Mouse (Mus musculus) lung, embryonic 14.5 days (tissue): Measurements from ENCODE around the gene Robo3. TPM values are rescaled to one million over a fixed set of nuclear protein-coding genes. Genes with fewer than 3 reads are reported as not detected.

Experiments used
- ATAC-seq: fragments of 200-750 bp; cut with Nextera tagmentation; 2 replicates; pipeline ENCODE4 v1.8.0; 2017; ENCODE audit warnings: mild to moderate bottlenecking, moderate TSS enrichment, moderate library complexity; ENCODE audit not compliant: insufficient read depth
- DNase-seq: peaks from one replicate; pipeline ENCODE4 v3.0.0-alpha.2; 2015
- H3K27ac ChIP-seq: fragments of 300-500 bp; sonication (generic); 2 replicates; pipeline ENCODE4 v1.5.1; 2014; ENCODE audit warnings: low read depth, mild to moderate bottlenecking, moderate library complexity
- H3K27me3 ChIP-seq: fragments of 300-500 bp; sonication (generic); 2 replicates; pipeline ENCODE4 v1.6.1; 2014; ENCODE audit warnings: low read length, control low read depth; ENCODE audit not compliant: insufficient read depth
- H3K36me3 ChIP-seq: fragments of 300-500 bp; sonication (generic); 2 replicates; pipeline ENCODE4 v1.6.1; 2014; ENCODE audit warnings: control low read depth; ENCODE audit not compliant: insufficient read depth
- H3K4me1 ChIP-seq: fragments of 300-500 bp; sonication (generic); 2 replicates; pipeline ENCODE4 v1.6.1; 2014; ENCODE audit warnings: antibody characterized with exemption, control low read depth; ENCODE audit not compliant: insufficient read depth
- H3K4me2 ChIP-seq: fragments of 300-500 bp; sonication (generic); 2 replicates; pipeline ENCODE4 v1.6.1; 2014; ENCODE audit warnings: mild to moderate bottlenecking
- H3K4me3 ChIP-seq: fragments of 300-500 bp; sonication (generic); 2 replicates; pipeline ENCODE4 v1.5.1; 2014; ENCODE audit warnings: low read depth, low read length
- H3K9ac ChIP-seq: fragments of 300-500 bp; sonication (generic); 2 replicates; pipeline ENCODE4 v1.6.1; 2014
- H3K9me3 ChIP-seq: fragments of 300-500 bp; sonication (generic); 2 replicates; pipeline ENCODE4 v1.6.1; 2016; ENCODE audit warnings: low read depth, low read length, control low read depth
- CTCF ChIP-seq: IDR thresholded peaks from 2 replicates; pipeline ENCODE4 v1.5.1; 2016; ENCODE audit warnings: antibody characterized with exemption, low read depth
- WGBS: fragments of 180-500 bp; shearing (Covaris S2); extraction: QIAGEN DNeasy Blood & Tissue Kit; methylation state at CpG from one replicate; pipeline ENCODE4 v1.1.7; 2014; 5-methylcytosine and 5-hydroxymethylcytosine counted together
- polyA plus RNA-seq: library from polyadenylated mRNA; unstranded; fragments of >200 nt; fragmentation: Nextera tagmentation; extraction: Ambion mirVana; gene quantifications from 2 replicates; pipeline ENCODE4 v1.2.1, GENCODE M21; 2014

Gene Robo3
- polyA plus RNA-seq, 1 experiment from 2014 or later, result 0.41 TPM

GRCm38 (mm10) chr9:37412989-37413388, 20.1 kb downstream of the Robo3 start:
- H3K4me1 ChIP-seq, result no peaks in the 10 kb centered on the region
- H3K4me3 ChIP-seq, result no peak overlapping the region
- 57% methylated on average over 3 of the region's 3 CpGs for WGBS
- no peaks in the 10 kb centered on the region for H3K9me3 ChIP-seq
- H3K36me3 ChIP-seq, result no peaks in the 10 kb centered on the region
- DNase-seq (no peak), ATAC-seq (no peak)
- peaks cover 2% of the 10 kb centered on the region; the same call in 1 of the 2 replicates for H3K27me3 ChIP-seq
- TF ChIP-seq CTCF, result no peak
- no peak overlapping the region for H3K9ac ChIP-seq
- no peak overlapping the region for H3K4me2 ChIP-seq
- H3K27ac ChIP-seq, result no peak overlapping the region

- ATAC-seq, result no peak
- Histone ChIP-seq H3K9me3 (no peaks in the 10 kb centered on the region), H3K4me2 (no peak overlapping the region), H3K4me3 (no peak overlapping the region), H3K4me1 (no peaks in the 10 kb centered on the region), H3K27ac (no peak overlapping the region), H3K36me3 (no peaks in the 10 kb centered on the region), H3K9ac (no peak overlapping the region), H3K27me3 (peaks cover 3% of the 10 kb centered on the region; the same call in 1 of the 2 replicates)
- no peak for DNase-seq
- no peak for TF ChIP-seq CTCF
- WGBS, result 67% methylated on average over 8 of the region's 8 CpGs
Observed at GRCm38 (mm10) chr9:37409698-37410445, 23.2 kb downstream of the Robo3 start.

GRCm38 (mm10) chr9:37407850-37408502, 25.1 kb downstream of the Robo3 start:
- ATAC-seq (peak; percentile 62; the same call in 1 of the 2 replicates), DNase-seq (peak; percentile 61)
- Histone ChIP-seq H3K36me3 (no peaks in the 10 kb centered on the region), H3K27me3 (peaks cover 3% of the 10 kb centered on the region; the same call in 1 of the 2 replicates), H3K9me3 (no peaks in the 10 kb centered on the region), H3K4me2 (0 out of 2 replicates have a peak overlapping the region, but pooled peaks have one; percentile 13), H3K4me3 (no peak overlapping the region), H3K27ac (no peak overlapping the region), H3K9ac (no peak overlapping the region), H3K4me1 (no peaks in the 10 kb centered on the region)
- 18% methylated on average over 19 of the region's 19 CpGs for WGBS
- TF ChIP-seq CTCF, result peak; percentile 60

GRCm38 (mm10) chr9:37406372-37406771, 26.7 kb downstream of the Robo3 start:
- Histone ChIP-seq H3K4me3 (no peak overlapping the region), H3K4me1 (no peaks in the 10 kb centered on the region), H3K36me3 (no peaks in the 10 kb centered on the region), H3K27me3 (peaks cover 3% of the 10 kb centered on the region; the same call in 1 of the 2 replicates), H3K9ac (no peak overlapping the region), H3K9me3 (no peaks in the 10 kb centered on the region), H3K4me2 (no peak overlapping the region), H3K27ac (no peak overlapping the region)
- 0% methylated on average over 1 of the region's 1 CpGs for WGBS
- TF ChIP-seq CTCF, result peak; percentile 79
- ATAC-seq (peak; percentile 30; the same call in 1 of the 2 replicates), DNase-seq (peak; percentile 65)

GRCm38 (mm10) chr9:37403011-37403410, 30.0 kb downstream of the Robo3 start:
- H3K4me3 ChIP-seq, result peak overlapping the region; percentile 24
- ATAC-seq, result no peak
- H3K4me1 ChIP-seq, result no peaks in the 10 kb centered on the region
- DNase-seq, result no peak
- H3K4me2 ChIP-seq, result peak overlapping the region; percentile 45
- no peak for TF ChIP-seq CTCF
- peaks cover 1% of the 10 kb centered on the region; the same call in 1 of the 2 replicates for H3K27me3 ChIP-seq
- no peaks in the 10 kb centered on the region for H3K36me3 ChIP-seq
- H3K9me3 ChIP-seq, result no peaks in the 10 kb centered on the region
- H3K9ac ChIP-seq, result no peak overlapping the region
- WGBS, result 79% methylated on average over 7 of the region's 7 CpGs
- H3K27ac ChIP-seq, result no peak overlapping the region

GRCm38 (mm10) chr9:37402501-37402900, 30.5 kb downstream of the Robo3 start:
- Histone ChIP-seq H3K4me2 (peak overlapping the region; percentile 45), H3K9me3 (no peaks in the 10 kb centered on the region), H3K4me3 (peak overlapping the region; percentile 24), H3K9ac (peak overlapping the region; percentile 42; the same call in 1 of the 2 replicates), H3K27me3 (no peaks in the 10 kb centered on the region), H3K4me1 (no peaks in the 10 kb centered on the region), H3K27ac (no peak overlapping the region), H3K36me3 (no peaks in the 10 kb centered on the region)
- 78% methylated on average over 7 of the region's 7 CpGs for WGBS
- TF ChIP-seq CTCF, result no peak
- ATAC-seq, result no peak
- DNase-seq, result no peak

GRCm38 (mm10) chr9:37401802-37402201, 31.2 kb downstream of the Robo3 start, which contains the start of gene Robo4:
Gene Robo4, plus strand, starts transcription at chr9:37401897.
- peak; percentile 45; the same call in 1 of the 2 replicates for ATAC-seq
- Histone ChIP-seq H3K27ac (peak within 1 kb of the TSS; percentile 61), H3K4me2 (peak within 1 kb of the TSS; percentile 45)

More at GRCm38 (mm10) chr9:37401802-37402201, 31.2 kb downstream of the Robo3 start, which contains the start of gene Robo4:
- H3K4me3 ChIP-seq, result peak within 1 kb of the TSS; percentile 24
- H3K27me3 ChIP-seq, result no peaks in the 10 kb centered on the region
- peak; percentile 40 for DNase-seq
- no peaks in the 10 kb centered on the region for H3K9me3 ChIP-seq
- peak within 1 kb of the TSS; percentile 42; the same call in 1 of the 2 replicates for H3K9ac ChIP-seq
- H3K36me3 ChIP-seq, result no peaks in the 10 kb centered on the region
- TF ChIP-seq CTCF, result no peak
- H3K4me1 ChIP-seq, result no peaks in the 10 kb centered on the region
- WGBS, result 14% methylated on average over 7 of the region's 7 CpGs
